Mouse (Mus musculus) megakaryocyte, embryonic 14.5 days (primary cell): ENCODE measurements around the gene Nisch. TPM values are rescaled to one million over a fixed set of nuclear protein-coding genes. Genes with fewer than 3 reads are reported as not detected.

ENCODE experiments used
- H3K27me3 ChIP-seq: replicated peaks from 2 replicates; pipeline ENCODE3; 2012; ENCODE audit warnings: inconsistent platforms
- H3K36me3 ChIP-seq: replicated peaks from 2 replicates; pipeline ENCODE3; 2012; ENCODE audit warnings: low read length, inconsistent platforms, mixed read lengths
- H3K4me1 ChIP-seq: 2 replicates; pipeline ENCODE4 v1.6.1; 2012; ENCODE audit warnings: inconsistent platforms
- H3K4me3 ChIP-seq: replicated peaks from 2 replicates; pipeline ENCODE3; 2012; ENCODE audit warnings: moderate library complexity, mild to moderate bottlenecking, inconsistent platforms
- H3K9me3 ChIP-seq: 2 replicates; pipeline ENCODE4 v1.6.1; 2012; ENCODE audit warnings: inconsistent platforms
- FLI1 ChIP-seq: IDR thresholded peaks from 2 replicates; pipeline ENCODE4 v1.6.1; 2012; ENCODE audit warnings: low read length, inconsistent platforms, mixed read lengths
- GATA1 ChIP-seq: IDR thresholded peaks from 3 replicates; pipeline ENCODE4 v1.6.1; 2012; ENCODE audit warnings: mixed read lengths, low read length, inconsistent platforms, borderline replicate concordance
- polyA plus RNA-seq: library from polyadenylated mRNA; stranded (reverse); fragments of >175 nt; gene quantifications from 2 replicates; pipeline ENCODE4 v1.2.3, GENCODE M21; 2012; ENCODE audit warnings: low replicate concordance; ENCODE audit not compliant: insufficient read depth

Nisch gene
- polyA plus RNA-seq, 1 experiment: 152 TPM

GRCm38 (mm10) chr14:31206472-31206981 lies 10.2 kb downstream of the Nisch start:
- TF ChIP-seq FLI1: no peak
- TF ChIP-seq GATA1: no peak
- H3K4me3 ChIP-seq: peak overlapping the region; percentile 99
- peaks cover 48% of the 10 kb centered on the region for H3K4me1 ChIP-seq
- H3K9me3 ChIP-seq: no peaks in the 10 kb centered on the region
- H3K27me3 ChIP-seq: peaks cover 21% of the 10 kb centered on the region
- peaks cover 39% of the 10 kb centered on the region for H3K36me3 ChIP-seq

- Histone ChIP-seq H3K4me3 (peak overlapping the region; percentile 99), H3K9me3 (no peaks in the 10 kb centered on the region), H3K36me3 (peaks cover 44% of the 10 kb centered on the region), H3K27me3 (peaks cover 17% of the 10 kb centered on the region), H3K4me1 (peaks cover 51% of the 10 kb centered on the region)
- TF ChIP-seq FLI1 (no peak), GATA1 (no peak)
Observed at GRCm38 (mm10) chr14:31205562-31206467, 10.9 kb downstream of the Nisch start.

GRCm38 (mm10) chr14:31205244-31205561 lies 11.5 kb downstream of the Nisch start:
- peak overlapping the region; percentile 99 for H3K4me3 ChIP-seq
- no peaks in the 10 kb centered on the region for H3K9me3 ChIP-seq
- H3K36me3 ChIP-seq: peaks cover 51% of the 10 kb centered on the region
- H3K4me1 ChIP-seq: peaks cover 56% of the 10 kb centered on the region
- peaks cover 13% of the 10 kb centered on the region for H3K27me3 ChIP-seq
- TF ChIP-seq GATA1 (no peak), FLI1 (no peak)

GRCm38 (mm10) chr14:31204844-31205243 lies 11.9 kb downstream of the Nisch start:
- Histone ChIP-seq H3K4me3 (peak overlapping the region; percentile 99), H3K36me3 (peaks cover 54% of the 10 kb centered on the region), H3K4me1 (peaks cover 56% of the 10 kb centered on the region), H3K9me3 (no peaks in the 10 kb centered on the region), H3K27me3 (peaks cover 11% of the 10 kb centered on the region)
- TF ChIP-seq FLI1: no peak
- TF ChIP-seq GATA1: no peak

GRCm38 (mm10) chr14:31200038-31200437 lies 16.7 kb downstream of the Nisch start:
- H3K27me3 ChIP-seq: no peaks in the 10 kb centered on the region
- H3K4me1 ChIP-seq: peaks cover 67% of the 10 kb centered on the region
- H3K4me3 ChIP-seq: no peak overlapping the region
- no peak for TF ChIP-seq GATA1
- TF ChIP-seq FLI1: no peak
- no peaks in the 10 kb centered on the region for H3K9me3 ChIP-seq
- H3K36me3 ChIP-seq: peaks cover 100% of the 10 kb centered on the region

- Histone ChIP-seq H3K4me3 (no peak overlapping the region), H3K27me3 (no peaks in the 10 kb centered on the region), H3K36me3 (peaks cover 100% of the 10 kb centered on the region), H3K9me3 (no peaks in the 10 kb centered on the region), H3K4me1 (peaks cover 67% of the 10 kb centered on the region)
- TF ChIP-seq FLI1 (no peak), GATA1 (no peak)
Observed at GRCm38 (mm10) chr14:31199599-31199998, 17.1 kb downstream of the Nisch start.

GRCm38 (mm10) chr14:31197547-31198516 lies 18.9 kb downstream of the Nisch start:
- Histone ChIP-seq H3K4me1 (peaks cover 62% of the 10 kb centered on the region), H3K36me3 (peaks cover 98% of the 10 kb centered on the region), H3K4me3 (peak overlapping the region; percentile 80), H3K27me3 (no peaks in the 10 kb centered on the region), H3K9me3 (no peaks in the 10 kb centered on the region)
- TF ChIP-seq GATA1 (no peak), FLI1 (no peak)

GRCm38 (mm10) chr14:31195968-31196367 lies 20.8 kb downstream of the Nisch start:
- no peaks in the 10 kb centered on the region for H3K9me3 ChIP-seq
- peaks cover 61% of the 10 kb centered on the region for H3K4me1 ChIP-seq
- no peaks in the 10 kb centered on the region for H3K27me3 ChIP-seq
- H3K36me3 ChIP-seq: peaks cover 98% of the 10 kb centered on the region
- no peak overlapping the region for H3K4me3 ChIP-seq
- TF ChIP-seq FLI1 (no peak), GATA1 (no peak)

GRCm38 (mm10) chr14:31195521-31195920 lies 21.2 kb downstream of the Nisch start:
- peaks cover 98% of the 10 kb centered on the region for H3K36me3 ChIP-seq
- no peaks in the 10 kb centered on the region for H3K9me3 ChIP-seq
- no peak overlapping the region for H3K4me3 ChIP-seq
- TF ChIP-seq FLI1 (no peak), GATA1 (no peak)
- H3K4me1 ChIP-seq: peaks cover 61% of the 10 kb centered on the region
- H3K27me3 ChIP-seq: no peaks in the 10 kb centered on the region
